Mouse (Mus musculus) activated CD4-positive, CD25-positive, alpha-beta regulatory T cell, adult 4 months (primary cell): ENCODE results near the gene Pla2g3. TPM values are rescaled to one million over a fixed set of nuclear protein-coding genes. Genes with fewer than 3 reads are reported as not detected.
A peak's percentile ranks its signal among the peaks of the same experiment; 100 is the strongest.

Experiments used
- ATAC-seq: one replicate; pipeline ENCODE4 v1.8.0; 2017
- polyA plus RNA-seq, 2 experiments: library from polyadenylated mRNA; unstranded; fragments of 100-300 nt; shearing (Covaris generic); gene quantifications; one replicate each; pipeline ENCODE4 v1.2.1; 2017

Pla2g3 gene
- polyA plus RNA-seq, 2 experiments from 2014 or later: 0.22 to 0.42 TPM

DNA sequence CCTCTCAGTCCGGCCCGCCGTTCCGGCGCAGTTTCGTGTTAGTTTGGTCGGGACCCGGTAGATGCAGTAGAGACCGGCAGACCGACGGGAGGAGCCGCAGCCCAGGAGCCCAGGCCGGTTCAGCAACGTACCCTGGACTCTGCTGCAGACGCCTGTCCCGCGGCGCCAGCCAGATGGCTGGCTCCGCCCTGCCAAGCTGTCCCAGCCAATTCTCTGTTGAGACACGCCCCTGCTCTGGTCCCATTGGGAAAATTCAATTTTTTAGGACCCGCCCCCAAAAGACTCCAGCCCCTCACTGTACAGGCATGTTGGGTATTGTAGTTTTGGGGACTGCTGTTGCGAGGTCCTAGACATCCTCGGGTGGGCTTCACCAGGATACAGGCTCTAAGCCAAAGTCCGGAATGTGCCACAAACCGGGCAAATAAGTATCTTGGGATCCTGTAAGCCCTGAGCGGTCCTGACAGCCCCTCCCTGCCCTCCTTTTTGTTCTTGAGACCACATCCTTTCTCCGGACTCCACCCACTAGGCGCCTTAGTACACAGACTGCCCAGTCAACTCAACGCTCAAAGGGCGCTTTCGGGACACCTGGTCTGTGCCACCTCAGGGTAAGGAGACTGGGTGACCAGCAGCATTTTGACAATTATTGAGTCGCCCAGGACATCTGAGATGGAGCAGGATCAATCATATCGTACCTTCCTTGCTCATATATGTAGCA, 51.2 kb downstream of the Pla2g3 start:
- ATAC-seq: peak; percentile 62

DNA sequence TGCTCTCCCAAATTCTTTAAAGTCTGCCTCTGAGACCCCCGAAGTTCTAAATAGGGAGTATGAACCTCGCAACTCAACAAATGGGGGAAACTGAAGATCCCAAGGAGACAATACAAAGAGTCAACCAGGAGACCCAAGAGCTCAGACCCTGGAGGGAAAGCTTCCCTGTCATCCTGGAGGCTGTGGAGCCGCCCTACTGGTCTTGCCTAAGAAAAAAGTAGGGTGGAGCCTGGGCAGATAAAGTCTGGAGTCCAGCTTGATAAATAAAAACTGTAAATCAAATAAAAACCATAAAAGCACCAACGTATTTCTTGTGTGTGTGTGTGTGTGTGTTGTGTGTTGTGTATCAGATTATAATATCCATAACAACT, 51.7 kb downstream of the Pla2g3 start:
- ATAC-seq: no peak

DNA sequence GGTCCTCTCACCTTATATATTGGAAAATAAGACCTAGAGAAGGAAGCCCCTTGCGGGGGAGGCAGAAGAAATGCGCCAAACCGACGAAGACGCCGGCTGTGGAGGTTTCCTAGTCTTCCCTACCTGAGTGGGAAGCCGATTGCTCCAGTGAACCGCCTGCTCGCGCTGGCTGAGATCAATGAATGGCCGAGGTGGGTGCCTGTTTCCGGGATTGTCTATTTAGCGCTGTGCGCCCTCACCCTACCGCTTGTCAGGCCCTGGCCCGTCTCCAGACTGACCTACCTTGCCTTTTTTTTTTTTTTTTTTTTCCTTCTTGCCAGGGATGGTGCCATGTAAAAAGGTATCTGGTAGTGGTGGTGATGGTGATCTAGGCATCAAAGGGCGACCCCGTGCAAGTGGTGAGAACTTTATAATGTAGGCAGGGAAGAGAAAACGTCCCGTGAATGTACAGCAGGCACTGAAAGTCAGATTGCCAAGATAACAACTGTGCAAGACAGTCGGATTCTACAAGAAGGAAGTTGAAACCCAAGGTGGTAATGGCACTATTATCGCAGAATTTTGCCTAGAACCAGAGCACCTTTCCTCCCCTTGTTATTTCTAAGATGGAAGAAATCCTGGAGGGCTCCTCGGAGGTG, 52.5 kb downstream of the Pla2g3 start, which contains the start of gene Smtn:
Gene Smtn, minus strand, starts transcription at position 162 of the 635 bp plus-strand sequence.
- no peak for ATAC-seq

DNA sequence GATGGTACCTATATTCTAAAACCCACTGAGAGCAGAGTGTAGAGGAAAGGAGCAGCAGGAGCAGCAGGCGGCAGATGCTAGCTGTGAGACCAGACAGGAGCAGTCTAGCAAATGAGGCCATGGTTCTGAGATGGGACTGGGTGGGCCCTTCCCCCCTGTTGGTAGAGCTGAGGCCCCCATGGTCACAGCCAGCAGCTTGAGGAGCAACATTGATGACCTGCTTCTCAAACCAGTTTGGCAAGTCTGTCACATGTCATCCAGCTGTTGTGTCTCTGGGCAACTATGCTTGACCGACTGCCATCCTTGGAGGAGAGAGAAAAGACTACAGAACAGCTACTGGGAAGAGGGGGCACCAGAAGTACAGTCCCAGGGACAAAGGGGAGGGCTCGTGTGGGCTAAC, 53.8 kb downstream of the Pla2g3 start:
- no peak for ATAC-seq

- no peak for ATAC-seq
Measured at GRCm38 (mm10) chr11:3543001-3543400, 54.9 kb downstream of the Pla2g3 start.

GRCm38 (mm10) chr11:3544409-3544808, 56.3 kb downstream of the Pla2g3 start:
- no peak for ATAC-seq

DNA sequence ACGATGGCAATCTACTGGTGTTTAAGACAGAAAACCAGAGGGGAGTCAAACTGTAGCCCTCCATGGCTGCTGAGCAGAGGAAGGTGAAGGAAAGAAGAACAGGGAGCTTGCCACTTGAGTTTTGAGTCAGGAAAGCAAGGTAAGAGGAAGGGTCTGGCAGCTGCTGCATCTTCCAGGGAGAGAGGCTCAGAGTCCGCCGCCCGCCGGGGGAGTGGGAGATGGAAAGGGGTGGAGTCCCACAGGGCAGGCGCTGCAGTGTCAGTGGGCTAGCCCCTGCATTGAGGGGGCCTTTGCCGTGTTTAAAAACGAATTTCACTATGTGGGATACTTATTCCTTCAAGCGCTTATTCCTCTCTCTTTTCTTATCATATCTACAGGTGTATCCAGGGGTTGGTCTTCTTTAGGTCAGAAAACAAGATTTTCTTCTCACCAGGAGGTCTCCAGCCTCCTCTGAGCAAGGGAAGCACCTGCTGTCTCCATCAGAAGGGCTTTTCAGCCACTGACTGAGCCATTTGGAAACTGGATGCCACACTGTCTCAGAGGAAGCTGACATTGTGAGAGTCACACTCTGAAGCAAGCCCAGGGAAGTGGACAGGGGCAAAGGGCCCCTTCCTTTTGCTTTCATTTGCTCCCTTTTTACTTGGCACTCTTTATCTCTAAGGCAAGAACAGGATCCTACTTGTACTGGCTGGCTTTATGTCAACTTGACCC, 57.6 kb downstream of the Pla2g3 start:
- no peak for ATAC-seq

GRCm38 (mm10) chr11:3546242-3546562, 58.1 kb downstream of the Pla2g3 start:
- ATAC-seq: no peak

DNA sequence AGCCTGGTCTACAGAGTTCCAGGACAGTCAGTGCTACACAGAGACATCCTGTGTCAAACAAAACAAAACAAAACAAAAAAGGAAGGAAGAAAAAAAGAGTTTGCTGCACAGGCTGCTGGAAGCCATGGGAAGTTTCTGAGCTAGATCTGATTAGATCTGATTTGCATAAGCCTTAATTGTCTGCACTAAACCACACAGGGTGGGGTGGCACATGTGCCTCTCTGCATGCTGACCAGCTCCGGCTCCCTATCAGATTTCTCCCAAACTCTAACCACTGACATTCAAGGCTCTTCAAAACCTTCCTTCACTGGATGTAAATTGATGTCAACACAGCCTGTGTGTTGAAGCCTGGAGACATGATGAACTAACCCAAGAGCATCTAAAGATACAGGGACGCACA, 59.0 kb downstream of the Pla2g3 start:
- ATAC-seq: no peak

- ATAC-seq: no peak
Measured at GRCm38 (mm10) chr11:3547969-3548368, 59.9 kb downstream of the Pla2g3 start.

GRCm38 (mm10) chr11:3548564-3549295, 60.6 kb downstream of the Pla2g3 start:
- ATAC-seq: no peak

Other genes starting within 250 kb of the Pla2g3 start
- gene Drg1, start 221.9 kb upstream of the Pla2g3 start, polyA plus RNA-seq: 100 to 1,000 TPM; 166 to 178 TPM
- gene Patz1, start 199.4 kb upstream of the Pla2g3 start, polyA plus RNA-seq: 10 to 100 TPM; 13.3 to 15.6 TPM
- gene Pik3ip1, start 157.9 kb upstream of the Pla2g3 start, polyA plus RNA-seq: 10 to 100 TPM; 32.9 to 53.5 TPM
- 10 to 100 TPM; 77.7 to 78.9 TPM for gene Limk2, start 79.1 kb upstream of the Pla2g3 start, polyA plus RNA-seq
- 10 to 100 TPM; 17.6 to 18.9 TPM for gene Rnf185, start 35.9 kb upstream of the Pla2g3 start, polyA plus RNA-seq
- gene Inpp5j, start 16.5 kb downstream of the Pla2g3 start, polyA plus RNA-seq: not detected
- 1 to 10 TPM; 5.2 to 8.0 TPM for gene Selenom, start 26.4 kb downstream of the Pla2g3 start, polyA plus RNA-seq
- gene Smtn, start 52.3 kb downstream of the Pla2g3 start, polyA plus RNA-seq: 1 to 10 TPM; 1.7 to 3.4 TPM
- 1 to 10 TPM; 6.5 to 7.8 TPM for gene Morc2a, start 160.9 kb downstream of the Pla2g3 start, polyA plus RNA-seq